Mouse (Mus musculus): ENCODE data around the gene Acot5. TPM values are rescaled to one million over a fixed set of nuclear protein-coding genes. Genes with fewer than 3 reads are reported as not detected.
"Not testable (repeated sequence)": the region's sequence is repeated elsewhere in the genome, so short reads cannot be mapped to it uniquely, and the experiment has no call there.

The Acot5 gene
- polyA plus RNA-seq, 1 experiment from 2014 or later, result 0.14 TPM

DNA sequence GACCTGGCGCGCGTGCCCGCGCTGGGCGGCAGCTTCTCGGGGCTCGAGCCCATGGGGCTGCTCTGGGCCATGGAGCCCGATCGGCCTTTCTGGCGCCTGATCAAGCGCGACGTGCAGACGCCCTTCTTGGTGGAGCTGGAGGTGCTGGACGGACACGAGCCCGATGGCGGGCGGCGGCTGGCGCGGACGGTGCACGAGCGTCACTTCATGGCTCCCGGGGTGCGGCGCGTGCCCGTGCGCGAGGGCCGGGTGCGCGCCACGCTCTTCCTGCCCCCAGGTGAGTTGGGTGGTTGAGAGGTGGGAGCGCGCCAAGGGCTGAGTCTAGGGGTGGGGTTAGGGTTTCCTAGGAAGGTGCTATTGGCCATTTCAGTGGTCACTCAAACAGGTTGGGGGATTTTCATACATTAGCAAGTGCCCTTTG lies 30.4 kb upstream of the Acot5 start, which contains the start of gene Gm49366:
Gene Gm49366, plus strand, starts transcription at position 245 of the 421 bp plus-strand sequence.
- H3K9me3 ChIP-seq; H3K4me1 ChIP-seq; H3K27ac ChIP-seq; H3K36me3 ChIP-seq; H3K27me3 ChIP-seq (replicated peaks): not testable (repeated sequence)
- Histone ChIP-seq H3K4me2 (peak within 1 kb of the TSS; percentile 71), H3K9ac (0 out of 2 replicates have a peak within 1 kb of the TSS, but pooled peaks have one; percentile 25), H3K4me3 (replicated peaks) (peak within 1 kb of the TSS; percentile 48)
- 2% methylated on average over 39 of the region's 39 CpGs for WGBS
- peak; percentile 60; the same call in 1 of the 2 replicates for ATAC-seq (ENCODE audit: insufficient read depth, low FRiP score, low read depth)

DNA sequence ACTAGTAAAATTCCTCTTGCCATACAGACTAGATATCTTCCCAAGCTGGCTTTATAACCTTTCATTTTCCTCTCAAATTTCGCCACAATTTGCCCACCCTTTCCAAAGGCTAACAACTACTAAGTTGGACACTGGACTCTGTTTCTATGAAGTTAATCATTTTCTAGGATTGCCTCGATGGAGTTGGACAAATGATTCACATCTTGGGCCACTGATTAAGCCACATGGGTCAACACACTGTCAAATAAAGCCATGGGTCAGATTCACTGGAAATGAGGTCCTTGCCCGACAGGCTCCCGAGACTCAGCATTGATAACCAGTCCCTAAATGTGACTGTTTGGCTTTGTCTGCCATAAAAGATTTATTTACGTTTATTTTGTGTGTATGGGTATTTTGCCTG lies 26.9 kb upstream of the Acot5 start:
- H3K27me3 ChIP-seq (replicated peaks), result no peaks in the 10 kb centered on the region
- H3K36me3 ChIP-seq, result no peaks in the 10 kb centered on the region
- H3K9me3 ChIP-seq, result no peaks in the 10 kb centered on the region
- no peak overlapping the region for H3K9ac ChIP-seq
- H3K4me2 ChIP-seq, result no peak overlapping the region
- H3K27ac ChIP-seq, result no peak overlapping the region
- WGBS, result 66% methylated on average over 5 of the region's 5 CpGs
- ATAC-seq (ENCODE audit: insufficient read depth, low FRiP score, low read depth), result no peak
- H3K4me3 ChIP-seq (replicated peaks), result no peak overlapping the region
- no peaks in the 10 kb centered on the region for H3K4me1 ChIP-seq

- ATAC-seq (ENCODE audit: insufficient read depth, low FRiP score, low read depth), result no peak
- Histone ChIP-seq H3K4me3 (replicated peaks) (no peak overlapping the region), H3K27me3 (replicated peaks) (no peaks in the 10 kb centered on the region), H3K9me3 (no peaks in the 10 kb centered on the region), H3K4me1 (no peaks in the 10 kb centered on the region), H3K4me2 (no peak overlapping the region), H3K36me3 (no peaks in the 10 kb centered on the region), H3K9ac (no peak overlapping the region), H3K27ac (no peak overlapping the region)
- 56% methylated on average over 2 of the region's 2 CpGs for WGBS
Observed at GRCm38 (mm10) chr12:84044045-84044444, 25.1 kb upstream of the Acot5 start.

DNA sequence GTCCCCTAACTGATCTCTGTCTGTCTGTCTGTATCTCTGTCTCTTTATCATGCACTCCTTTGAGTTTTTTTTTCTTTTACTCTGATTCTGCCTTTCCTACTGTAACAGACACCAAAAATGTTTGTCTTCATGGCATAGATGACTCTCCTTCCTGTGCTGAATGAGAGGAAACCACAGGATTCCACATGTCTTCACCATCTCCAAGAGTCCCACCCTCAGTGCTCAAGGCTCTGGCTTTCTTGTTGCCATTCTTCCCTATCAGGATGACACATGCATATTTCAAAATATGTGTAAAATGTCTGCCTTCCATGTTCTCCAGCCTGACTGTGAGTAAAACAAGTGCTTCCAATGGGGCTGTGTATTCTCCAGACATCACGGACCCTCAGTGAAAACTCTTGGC lies 22.2 kb upstream of the Acot5 start:
- Histone ChIP-seq H3K27ac (no peak overlapping the region), H3K4me1 (no peaks in the 10 kb centered on the region), H3K4me3 (replicated peaks) (no peak overlapping the region), H3K9me3 (no peaks in the 10 kb centered on the region), H3K4me2 (no peak overlapping the region), H3K9ac (no peak overlapping the region), H3K27me3 (replicated peaks) (no peaks in the 10 kb centered on the region), H3K36me3 (no peaks in the 10 kb centered on the region)
- WGBS, result 91% methylated on average over 1 of the region's 1 CpGs
- no peak for ATAC-seq (ENCODE audit: insufficient read depth, low FRiP score, low read depth)

DNA sequence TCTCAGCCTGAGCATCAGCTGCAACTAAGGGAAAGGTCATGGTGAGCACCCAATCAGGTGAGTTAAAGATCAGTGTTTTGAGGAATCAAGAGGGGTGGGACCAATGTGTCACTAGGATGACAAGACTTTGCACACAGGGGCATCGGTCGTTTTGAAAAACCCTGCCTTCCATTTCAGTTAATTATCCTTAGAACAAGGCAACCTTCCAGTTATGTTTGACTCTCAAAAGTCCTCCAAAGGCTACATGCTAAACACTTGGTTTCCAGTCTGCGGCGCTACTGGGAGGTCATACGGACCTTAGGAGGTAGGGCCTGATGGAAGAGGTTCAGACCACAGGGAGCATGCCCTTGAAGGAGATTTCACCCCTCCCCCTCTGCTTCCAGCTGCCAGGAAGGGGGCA lies 18.4 kb upstream of the Acot5 start:
- not testable (repeated sequence) for ATAC-seq (ENCODE audit: insufficient read depth, low FRiP score, low read depth); H3K9ac ChIP-seq; H3K4me2 ChIP-seq; H3K36me3 ChIP-seq; H3K27ac ChIP-seq; H3K27me3 ChIP-seq (replicated peaks); H3K4me3 ChIP-seq (replicated peaks); H3K9me3 ChIP-seq; H3K4me1 ChIP-seq
- 89% methylated on average over 5 of the region's 5 CpGs for WGBS

DNA sequence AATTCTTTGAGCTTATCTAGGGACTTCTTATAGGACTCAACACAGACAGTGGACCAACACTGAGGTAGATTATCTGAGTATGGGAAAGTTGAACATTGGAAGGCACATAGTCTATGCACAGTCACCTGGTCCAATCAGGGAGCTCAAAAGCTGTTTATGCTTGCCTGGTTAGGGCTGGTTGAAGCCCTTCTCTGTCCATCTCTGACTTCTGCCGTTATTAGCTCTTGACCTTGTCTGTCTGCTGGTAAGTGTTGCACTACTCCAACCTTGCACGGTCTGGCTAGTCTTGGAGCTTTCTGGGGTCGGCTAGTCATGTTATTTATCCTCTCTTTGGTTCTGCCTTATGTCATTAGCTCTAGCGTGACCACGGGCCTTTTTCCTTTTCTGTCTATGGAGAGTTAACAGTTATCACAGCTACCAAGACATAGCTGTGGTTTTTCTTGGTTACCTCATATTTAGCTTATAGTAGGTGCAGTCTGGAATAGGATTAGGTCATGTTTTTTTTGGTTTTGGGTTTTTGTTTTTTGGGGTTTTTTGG lies 17.1 kb upstream of the Acot5 start, which contains the start of gene Acot3:
Gene Acot3, plus strand, starts transcription at position 208 of the 538 bp plus-strand sequence.
- Histone ChIP-seq H3K4me3 (replicated peaks) (no peak within 1 kb of the TSS), H3K9me3 (no peaks in the 10 kb centered on the region), H3K4me1 (no peaks in the 10 kb centered on the region), H3K36me3 (no peaks in the 10 kb centered on the region), H3K27me3 (replicated peaks) (0 out of 2 replicates have a peak, but pooled peaks cover 4% of the 10 kb centered on the region), H3K27ac (no peak within 1 kb of the TSS), H3K9ac (no peak within 1 kb of the TSS), H3K4me2 (no peak within 1 kb of the TSS)
- no peak for ATAC-seq (ENCODE audit: insufficient read depth, low FRiP score, low read depth)
- WGBS, result 64% methylated on average over 5 of the region's 5 CpGs

- 82% methylated on average over 7 of the region's 7 CpGs for WGBS
- 0 out of 2 replicates have a peak, but pooled peaks cover 4% of the 10 kb centered on the region for H3K27me3 ChIP-seq (replicated peaks)
- no peak for ATAC-seq (ENCODE audit: insufficient read depth, low FRiP score, low read depth)
- no peak overlapping the region for H3K9ac ChIP-seq
- no peak overlapping the region for H3K4me3 ChIP-seq (replicated peaks)
- no peaks in the 10 kb centered on the region for H3K4me1 ChIP-seq
- no peaks in the 10 kb centered on the region for H3K9me3 ChIP-seq
- no peak overlapping the region for H3K27ac ChIP-seq
- no peaks in the 10 kb centered on the region for H3K36me3 ChIP-seq
- H3K4me2 ChIP-seq, result no peak overlapping the region
Observed at GRCm38 (mm10) chr12:84052609-84053008, 16.5 kb upstream of the Acot5 start.

GRCm38 (mm10) chr12:84053173-84053572 lies 16.0 kb upstream of the Acot5 start:
- no peak for ATAC-seq (ENCODE audit: insufficient read depth, low FRiP score, low read depth)
- 8% methylated on average over 16 of the region's 16 CpGs for WGBS
- H3K4me1 ChIP-seq, result no peaks in the 10 kb centered on the region
- peak overlapping the region; percentile 85 for H3K4me2 ChIP-seq
- H3K27ac ChIP-seq, result no peak overlapping the region
- H3K36me3 ChIP-seq, result no peaks in the 10 kb centered on the region
- no peaks in the 10 kb centered on the region for H3K9me3 ChIP-seq
- H3K27me3 ChIP-seq (replicated peaks), result 0 out of 2 replicates have a peak, but pooled peaks cover 4% of the 10 kb centered on the region
- peak overlapping the region; percentile 45 for H3K4me3 ChIP-seq (replicated peaks)
- no peak overlapping the region for H3K9ac ChIP-seq

GRCm38 (mm10) chr12:84053679-84054391 lies 15.3 kb upstream of the Acot5 start:
- Histone ChIP-seq H3K27ac (no peak overlapping the region), H3K4me1 (no peaks in the 10 kb centered on the region), H3K9ac (no peak overlapping the region; the same call in 1 of the 2 replicates), H3K36me3 (no peaks in the 10 kb centered on the region), H3K27me3 (replicated peaks) (0 out of 2 replicates have a peak, but pooled peaks cover 4% of the 10 kb centered on the region), H3K9me3 (no peaks in the 10 kb centered on the region), H3K4me3 (replicated peaks) (peak overlapping the region; percentile 45), H3K4me2 (peak overlapping the region; percentile 85)
- WGBS, result 8% methylated on average over 19 of the region's 46 CpGs
- no peak for ATAC-seq (ENCODE audit: insufficient read depth, low FRiP score, low read depth)

- no peak for ATAC-seq (ENCODE audit: insufficient read depth, low FRiP score, low read depth)
- no peaks in the 10 kb centered on the region for H3K9me3 ChIP-seq
- no peak overlapping the region for H3K4me3 ChIP-seq (replicated peaks)
- H3K9ac ChIP-seq, result no peak overlapping the region
- H3K4me1 ChIP-seq, result no peaks in the 10 kb centered on the region
- no peak overlapping the region for H3K27ac ChIP-seq
- H3K4me2 ChIP-seq, result no peak overlapping the region
- H3K36me3 ChIP-seq, result no peaks in the 10 kb centered on the region
- no peaks in the 10 kb centered on the region for H3K27me3 ChIP-seq (replicated peaks)
- 26% methylated on average over 2 of the region's 2 CpGs for WGBS
Observed at GRCm38 (mm10) chr12:84060946-84061345, 8.2 kb upstream of the Acot5 start.

DNA sequence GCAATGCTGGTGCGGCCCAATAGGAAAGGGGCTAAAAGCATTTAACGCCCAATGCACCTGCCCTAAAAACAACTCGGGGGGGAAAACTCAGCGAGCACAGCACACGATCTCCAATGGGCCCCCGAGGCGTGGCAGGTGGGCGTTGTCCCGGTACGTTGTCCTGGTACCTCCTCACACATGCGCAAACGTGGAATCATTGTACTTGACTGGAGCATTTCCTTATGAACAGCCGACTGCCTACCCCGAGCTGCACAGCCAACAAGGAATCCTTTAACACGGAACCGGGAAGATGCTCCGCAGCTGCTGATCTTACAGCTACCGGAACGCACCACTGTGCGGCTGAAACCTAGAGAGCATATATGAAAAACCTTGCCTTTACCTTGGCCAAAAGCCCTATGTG lies 6.8 kb upstream of the Acot5 start:
- no peak overlapping the region for H3K27ac ChIP-seq
- no peak overlapping the region for H3K9ac ChIP-seq
- no peaks in the 10 kb centered on the region for H3K4me1 ChIP-seq
- 91% methylated on average over 20 of the region's 20 CpGs for WGBS
- H3K4me3 ChIP-seq (replicated peaks), result no peak overlapping the region
- no peaks in the 10 kb centered on the region for H3K9me3 ChIP-seq
- no peaks in the 10 kb centered on the region for H3K36me3 ChIP-seq
- 0 out of 2 replicates have a peak, but pooled peaks cover 4% of the 10 kb centered on the region for H3K27me3 ChIP-seq (replicated peaks)
- no peak for ATAC-seq (ENCODE audit: insufficient read depth, low FRiP score, low read depth)
- H3K4me2 ChIP-seq, result no peak overlapping the region

DNA sequence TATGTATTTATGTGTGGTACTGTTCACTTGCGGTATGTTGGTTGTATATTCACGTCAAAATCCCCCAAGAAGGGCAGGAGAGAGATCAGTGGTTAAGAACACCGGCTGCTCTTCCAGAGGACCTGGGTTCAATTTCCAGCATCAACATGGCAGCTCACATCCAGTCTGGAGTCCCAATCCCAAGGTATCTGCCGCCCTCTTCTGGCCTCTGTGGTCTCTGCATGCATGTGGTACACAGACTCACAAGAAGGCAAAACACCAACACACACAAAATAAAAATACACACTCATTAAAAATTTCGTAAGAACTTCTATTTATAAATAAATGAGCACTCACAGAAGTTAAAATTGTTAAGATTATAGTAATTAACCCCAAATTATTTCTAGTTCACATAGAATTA lies 5.9 kb upstream of the Acot5 start:
- Histone ChIP-seq H3K4me2 (no peak overlapping the region), H3K9ac (no peak overlapping the region), H3K27ac (no peak overlapping the region), H3K27me3 (replicated peaks) (peaks cover 7% of the 10 kb centered on the region), H3K4me1 (no peaks in the 10 kb centered on the region), H3K4me3 (replicated peaks) (no peak overlapping the region), H3K9me3 (no peaks in the 10 kb centered on the region), H3K36me3 (no peaks in the 10 kb centered on the region)
- 73% methylated on average over 5 of the region's 5 CpGs for WGBS
- ATAC-seq (ENCODE audit: insufficient read depth, low FRiP score, low read depth), result no peak

All from stomach, embryonic 15.5 days (tissue).